In the genomic region with DNA sequence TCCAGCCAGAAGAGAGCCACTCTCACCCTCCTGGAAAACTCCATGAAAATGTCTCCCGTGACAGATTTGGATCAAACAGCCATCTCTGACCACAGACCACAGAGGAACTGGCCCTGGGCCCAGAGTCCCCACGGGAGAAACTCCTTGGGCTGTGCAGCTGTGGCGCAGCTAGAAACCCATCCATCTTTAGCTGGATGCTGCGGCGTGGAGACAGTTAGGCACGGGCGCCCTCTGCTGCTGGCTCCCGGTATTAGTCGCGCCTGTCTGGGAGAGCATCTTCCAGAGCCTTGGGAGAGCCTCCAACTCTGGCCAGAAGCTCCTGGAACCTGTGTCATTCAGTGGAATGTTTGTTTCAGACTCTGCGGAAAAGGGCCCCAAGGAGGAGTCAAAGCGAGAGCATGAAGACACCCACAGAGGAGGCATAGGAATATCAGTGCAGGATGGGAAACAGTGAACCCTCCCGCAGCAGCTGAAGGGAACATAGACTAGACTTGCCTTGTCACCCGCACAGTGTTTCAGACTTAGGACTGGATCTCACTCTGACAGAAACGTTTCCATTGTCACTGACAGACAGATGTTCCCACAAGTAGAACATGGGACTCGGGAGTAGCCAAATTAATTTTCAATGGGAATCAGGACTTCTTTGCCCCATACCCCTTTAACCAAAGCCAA, we compare ENCODE assay signal across 9 mouse cellular contexts. TPM values are rescaled to one million over a fixed set of nuclear protein-coding genes. Genes with fewer than 3 reads are reported as not detected.
A peak's percentile ranks its signal among the peaks of the same experiment; 100 is the strongest.
DNase-seq lines count a peak whose midpoint lies in the region; ATAC-seq and TF ChIP-seq lines count a peak whose summit lies in the region.
"Had no signal": no experiment of that assay in that cellular context is flagged by ENCODE, and none has a peak within 500 bp of the region (broad histone marks: within the 10 kb centered on the region; RNA-seq: fewer than 3 reads in every experiment).

No protein-coding gene starts in this region.

- peak; percentile 90 for TF ChIP-seq CTCF in intestine, postnatal 0 days (IDR thresholded peaks at IDR 0.05; ENCODE audit: low read depth)
- TF ChIP-seq CTCF in spleen, adult 2 months (IDR thresholded peaks at IDR 0.05; ENCODE audit: extremely low read depth, insufficient read depth, insufficient read length, insufficient replicate concordance): peak; percentile 52; the same call in 1 of the 2 replicates

- no peak for TF ChIP-seq POLR2A in spleen, adult 2 months (IDR thresholded peaks at IDR 0.05; ENCODE audit: low read depth, low read length)

- H3K4me2 ChIP-seq in intestine, postnatal 0 days (replicated peaks; ENCODE audit: low read depth): no peak overlapping the region
- no peak overlapping the region for H3K4me2 ChIP-seq in midbrain, embryonic 13.5 days (replicated peaks)

- intact Hi-C loops in left cerebral cortex, postnatal 25 days (cut with DNase I): no loop called here

- no peak overlapping the region for H3K27ac ChIP-seq in intestine, postnatal 0 days (ENCODE audit: low read depth, low read length)
- no peak overlapping the region for H3K27ac ChIP-seq in midbrain, embryonic 13.5 days
- H3K27ac ChIP-seq in spleen, adult 2 months (ENCODE audit: insufficient read depth, low read length): no peak overlapping the region

- H3K27me3 ChIP-seq in intestine, postnatal 0 days (replicated peaks; ENCODE audit: control insufficient read depth, insufficient read depth, low read length): no peaks in the 10 kb centered on the region
- H3K27me3 ChIP-seq in midbrain, embryonic 13.5 days: peaks cover 16% of the 10 kb centered on the region
- H3K27me3 ChIP-seq in spleen, adult 2 months (ENCODE audit: control insufficient read depth, insufficient read depth, low read length): no peaks in the 10 kb centered on the region

- no peaks in the 10 kb centered on the region for H3K9me3 ChIP-seq in intestine, postnatal 0 days (ENCODE audit: control insufficient read depth)
- no peaks in the 10 kb centered on the region for H3K9me3 ChIP-seq in midbrain, embryonic 13.5 days
- H3K9me3 ChIP-seq: megakaryocyte, embryonic 14.5 days had no signal

- peak; percentile 48 for DNase-seq in adrenal gland, adult 8-10 months
- DNase-seq in embryo, embryonic 10 days (ENCODE audit: low spot score): peak; percentile 88
- DNase-seq in gastrocnemius, postnatal 10 days: peak; percentile 97
- peak; percentile 84 to 89 for DNase-seq in left cerebral cortex, postnatal 25 days (ENCODE audit: low spot score in 2 of 2)
- DNase-seq in spleen, adult 2 months (ENCODE audit: low read depth in 1 of 2, low spot score in 2 of 2): no peak
- no peak for DNase-seq in T-cell, adult 2 months (ENCODE audit: low spot score)

- H3K9ac ChIP-seq in intestine, postnatal 0 days (ENCODE audit: low read depth, low read length): no peak overlapping the region
- no peak overlapping the region; the same call in 1 of the 2 replicates for H3K9ac ChIP-seq in midbrain, embryonic 13.5 days (replicated peaks)

- 18% methylated on average over 16 of the region's 16 CpGs for WGBS in intestine, postnatal 0 days
- WGBS in midbrain, embryonic 13.5 days: 19% methylated on average over 16 of the region's 16 CpGs
- WGBS in spleen, adult 2 months: 20% methylated on average over 16 of the region's 16 CpGs

- no peaks in the 10 kb centered on the region for H3K4me1 ChIP-seq in intestine, postnatal 0 days (replicated peaks; ENCODE audit: control insufficient read depth, insufficient read depth, low read length)
- 0 out of 2 replicates have a peak, but pooled peaks cover 2% of the 10 kb centered on the region for H3K4me1 ChIP-seq in midbrain, embryonic 13.5 days (replicated peaks)
- H3K4me1 ChIP-seq in spleen, adult 2 months (ENCODE audit: control insufficient read depth, insufficient read depth, insufficient read length): no peaks in the 10 kb centered on the region
- H3K4me1 ChIP-seq: megakaryocyte, embryonic 14.5 days had no signal

- no peak overlapping the region for H3K4me3 ChIP-seq in intestine, postnatal 0 days (ENCODE audit: low read depth, low read length)
- no peak overlapping the region for H3K4me3 ChIP-seq in midbrain, embryonic 13.5 days (replicated peaks)
- no peak overlapping the region for H3K4me3 ChIP-seq in spleen, adult 2 months (ENCODE audit: extremely low read depth, insufficient read depth, insufficient read length)
- H3K4me3 ChIP-seq: megakaryocyte, embryonic 14.5 days had no signal

- ATAC-seq in intestine, postnatal 0 days: no peak
- ATAC-seq in midbrain, embryonic 13.5 days: peak; percentile 88

- no peaks in the 10 kb centered on the region for H3K36me3 ChIP-seq in intestine, postnatal 0 days (ENCODE audit: control insufficient read depth, insufficient read depth)
- H3K36me3 ChIP-seq in midbrain, embryonic 13.5 days: no peaks in the 10 kb centered on the region
- no peaks in the 10 kb centered on the region for H3K36me3 ChIP-seq in spleen, adult 2 months (ENCODE audit: control insufficient read depth, insufficient read depth, low read length)

RNA-seq across cellular contexts. Expression of a gene that starts 44.0 kb away (rescaled TPM):
- total RNA-seq in adrenal gland, adult 8-10 months (2022): under 1 TPM in 1 of 4 experiments, not detected in 3; 0.07 TPM
- total RNA-seq in gastrocnemius, postnatal 10 days (2021): 1 to 10 TPM in 1 of 2 experiments, under 1 TPM in 1; 0.94 to 1.2 TPM
- 0.24 and 0.27 TPM in 2 replicates for polyA plus RNA-seq in intestine, postnatal 0 days (2015; fragmentation: Nextera tagmentation; extraction: Ambion mirVana)
- total RNA-seq in left cerebral cortex, postnatal 25 days (2021): under 1 TPM in 1 of 2 experiments, not detected in 1; 0.28 TPM
- 15.0 and 19.6 TPM in 2 replicates for polyA plus RNA-seq in midbrain, embryonic 13.5 days (2015; fragmentation: Nextera tagmentation; extraction: Ambion mirVana)
- polyA plus RNA-seq in spleen, adult 2 months (2012; rRNA removed): not detected in 2 replicates

RNA-seq across cellular contexts. Expression of a gene that starts 46.8 kb away (rescaled TPM):
- total RNA-seq in adrenal gland, adult 8-10 months (2022): 1 to 10 TPM; 1.2 to 3.3 (median 3.0) TPM
- total RNA-seq in gastrocnemius, postnatal 10 days (2021): 10 to 100 TPM; 29.5 to 40.0 TPM
- 0.16 and 0.24 TPM in 2 replicates for polyA plus RNA-seq in intestine, postnatal 0 days (2015; fragmentation: Nextera tagmentation; extraction: Ambion mirVana)
- 10 to 100 TPM in 1 of 2 experiments, 1 to 10 TPM in 1; 7.9 to 19.3 TPM for total RNA-seq in left cerebral cortex, postnatal 25 days (2021)
- 4.1 and 4.8 TPM in 2 replicates for polyA plus RNA-seq in midbrain, embryonic 13.5 days (2015; fragmentation: Nextera tagmentation; extraction: Ambion mirVana)
- 1.1 and 1.6 TPM in 2 replicates for polyA plus RNA-seq in spleen, adult 2 months (2012; rRNA removed)

Comparison
In these comparisons a context has a peak if more than half of its experiments do, and no peak if none do; other contexts are left out.
1. DNase-seq: peak in adrenal gland, adult 8-10 months (single experiment), embryo, embryonic 10 days (single experiment), gastrocnemius, postnatal 10 days (single experiment) and left cerebral cortex, postnatal 25 days (2 of 2); none in spleen, adult 2 months (0 of 2) and T-cell, adult 2 months (single experiment).